Mouse (Mus musculus): ENCODE measurements at regions not wholly inside any gene's neighbourhood (a gene's known extent, or its start where the extent isn't known, plus 50 kb on each side); places are given as distances from the start of the nearest gene placed in this dataset.
"Not testable (repeated sequence)": the region's sequence is repeated elsewhere in the genome, so short reads cannot be mapped to it uniquely, and the experiment has no call there.

- DNase-seq: no peak
These were observed 706.4 kb upstream of the Rag2 start for GRCm38 (mm10) chr2:100918122-100918521.

- DNase-seq: no peak
These were observed 704.8 kb upstream of the Rag2 start for GRCm38 (mm10) chr2:100919537-100920212.

DNA sequence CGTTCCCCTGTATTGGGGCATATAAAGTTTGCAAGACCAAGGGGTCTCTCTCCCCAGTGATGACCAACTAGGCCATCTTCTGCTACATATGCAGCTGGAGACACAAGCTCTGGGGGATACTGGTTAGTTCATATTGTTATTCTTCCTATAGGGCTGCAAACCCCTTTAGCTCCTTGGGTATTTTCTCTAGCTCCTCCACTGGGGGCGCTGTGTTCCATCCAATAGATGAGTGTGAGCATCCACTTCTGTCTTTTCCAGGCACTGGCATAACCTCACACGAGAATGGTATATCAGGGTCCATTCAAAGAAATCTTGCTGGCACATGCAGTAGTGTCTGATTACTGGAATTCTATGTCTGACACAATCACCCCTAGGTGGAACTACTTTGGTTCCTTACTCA is 675.9 kb upstream of the Rag2 start:
- not testable (repeated sequence) for DNase-seq

- DNase-seq: no peak
These were observed 665.1 kb upstream of the Rag2 start for GRCm38 (mm10) chr2:100959412-100959811.

- DNase-seq: no peak
These were observed 659.9 kb upstream of the Rag2 start for GRCm38 (mm10) chr2:100964584-100964983.

- no peak for DNase-seq
These were observed 647.3 kb upstream of the Rag2 start for GRCm38 (mm10) chr2:100977202-100977601.

DNA sequence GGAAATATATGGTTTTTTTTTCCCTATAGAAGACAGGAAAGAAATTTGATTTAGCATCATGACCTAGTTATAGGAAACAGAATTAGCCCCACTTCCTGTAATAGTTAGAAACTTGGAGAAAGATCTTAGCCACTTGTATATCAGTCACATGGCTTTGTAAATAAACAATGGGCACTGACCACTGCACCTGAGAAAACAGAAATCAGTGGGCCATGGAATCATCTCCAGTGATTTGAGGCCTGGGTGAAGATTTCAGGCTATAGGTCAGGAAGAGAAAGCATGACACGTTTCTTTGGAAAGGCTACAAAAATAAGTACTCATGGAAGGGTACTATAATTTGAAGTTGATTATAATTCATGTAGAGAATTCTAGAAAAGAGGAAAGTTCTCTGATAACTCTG is 642.2 kb upstream of the Rag2 start:
- DNase-seq: no peak

DNA sequence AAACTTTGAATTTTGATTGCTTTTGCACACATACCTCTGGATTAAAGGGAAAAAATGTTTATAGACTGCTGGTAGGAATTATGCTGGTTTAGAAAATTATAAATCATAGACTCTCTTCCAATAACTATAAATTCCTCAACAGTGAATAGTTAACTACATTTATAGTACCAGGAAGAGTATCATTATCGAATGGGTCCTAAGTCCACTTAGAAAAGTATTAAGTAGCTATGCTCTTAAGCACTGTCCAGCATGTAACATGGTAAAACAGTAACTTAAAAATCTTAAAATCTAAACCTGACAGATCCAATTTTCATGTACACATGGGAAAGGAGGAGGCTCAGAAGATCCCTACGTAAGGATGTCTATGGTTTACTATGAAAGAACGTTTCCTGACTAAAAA is 609.2 kb upstream of the Rag2 start:
- no peak for DNase-seq

DNA sequence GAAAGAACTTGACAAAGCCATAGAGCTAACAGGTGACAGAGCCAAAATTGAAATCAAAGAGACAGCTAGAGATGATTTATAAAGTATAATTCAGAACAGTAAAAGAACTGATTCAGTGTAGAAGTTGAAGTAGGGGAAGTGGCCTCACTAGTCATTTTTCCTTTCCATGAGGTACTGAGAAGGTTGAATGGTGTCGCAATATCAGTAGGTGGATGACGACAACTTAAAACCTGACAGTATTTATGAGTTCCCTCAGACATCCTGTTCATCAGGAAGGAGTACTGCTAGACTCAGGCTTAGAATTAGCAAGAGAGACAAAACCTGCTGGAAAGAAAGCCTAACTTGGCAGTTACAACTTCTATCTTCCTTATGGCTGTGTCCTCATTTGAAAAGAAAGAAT is 605.1 kb upstream of the Rag2 start:
- no peak for DNase-seq

DNA sequence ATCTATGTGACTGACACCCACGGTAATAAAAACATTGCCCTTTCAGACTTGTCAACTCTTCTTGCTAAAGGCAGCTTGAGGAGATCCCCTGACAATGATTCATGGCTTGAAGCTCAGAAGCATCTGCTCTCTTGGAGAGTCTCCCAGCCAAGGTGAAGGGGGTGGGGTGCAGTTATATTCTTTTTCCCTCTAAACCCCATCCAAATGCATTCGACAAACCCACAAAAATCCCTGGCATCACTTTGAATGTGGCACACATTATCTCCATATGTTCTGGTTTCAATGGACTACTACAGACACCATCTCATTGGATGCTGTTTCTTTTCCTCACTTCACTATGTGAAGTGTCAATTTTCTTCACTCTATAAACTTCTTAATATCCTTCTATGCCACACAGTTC is 603.0 kb upstream of the Rag2 start:
- DNase-seq: no peak

DNA sequence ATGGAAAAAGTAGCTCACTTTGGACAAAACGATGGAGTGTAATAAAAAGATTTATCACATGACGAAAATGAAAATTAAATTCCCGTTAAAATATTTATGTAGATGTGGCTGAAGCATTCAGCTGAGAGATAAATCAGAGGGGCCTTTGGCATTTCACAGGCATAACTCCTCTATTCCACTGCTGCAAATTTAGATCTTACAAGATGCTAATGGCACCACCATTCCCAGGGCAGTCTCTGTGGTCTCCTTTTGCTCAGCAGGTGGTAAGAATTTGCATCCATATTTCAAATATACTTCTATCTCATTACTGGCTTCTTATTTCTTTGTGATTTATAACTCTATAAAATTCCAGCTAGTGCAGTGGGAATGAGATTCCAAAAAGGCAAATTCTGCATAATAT is 581.5 kb upstream of the Rag2 start:
- DNase-seq: no peak

DNA sequence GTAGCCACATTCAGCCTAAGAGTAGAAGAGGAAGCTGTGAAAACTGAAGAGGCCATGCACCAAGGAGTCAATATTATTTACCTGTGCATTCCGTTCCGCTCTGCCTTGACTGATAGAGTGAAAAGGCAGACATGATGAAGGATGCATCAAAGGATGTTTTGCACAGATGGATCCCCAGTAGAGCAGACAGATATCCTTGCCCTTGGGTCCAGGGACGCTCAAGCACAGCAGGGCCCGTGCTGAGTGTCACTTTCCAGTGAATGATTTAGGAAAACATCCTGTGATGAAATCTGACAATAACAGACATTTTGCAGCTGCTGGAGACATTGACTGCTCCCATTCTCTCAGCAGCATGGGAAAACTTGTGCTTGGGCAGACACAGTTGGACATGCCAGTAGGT is 561.6 kb upstream of the Rag2 start:
- DNase-seq: no peak

DNA sequence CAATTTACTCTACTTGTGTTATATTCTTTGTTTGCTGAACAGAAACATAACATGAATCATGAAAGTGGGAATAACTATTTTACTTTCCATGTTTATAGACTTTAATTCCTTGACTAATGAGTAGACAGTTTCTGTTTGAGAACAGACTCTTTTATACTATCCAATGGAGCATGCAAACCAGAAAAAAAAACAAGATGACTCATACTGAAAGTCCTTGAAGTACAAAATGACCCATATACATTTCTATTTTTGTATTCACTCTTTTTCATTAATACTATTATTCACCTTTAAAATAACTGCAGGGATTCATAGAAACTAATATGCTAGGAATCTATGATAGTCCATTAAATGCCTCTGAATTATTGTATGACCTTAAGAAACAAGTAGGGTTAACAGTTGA is 549.5 kb upstream of the Rag2 start:
- no peak for DNase-seq

DNA sequence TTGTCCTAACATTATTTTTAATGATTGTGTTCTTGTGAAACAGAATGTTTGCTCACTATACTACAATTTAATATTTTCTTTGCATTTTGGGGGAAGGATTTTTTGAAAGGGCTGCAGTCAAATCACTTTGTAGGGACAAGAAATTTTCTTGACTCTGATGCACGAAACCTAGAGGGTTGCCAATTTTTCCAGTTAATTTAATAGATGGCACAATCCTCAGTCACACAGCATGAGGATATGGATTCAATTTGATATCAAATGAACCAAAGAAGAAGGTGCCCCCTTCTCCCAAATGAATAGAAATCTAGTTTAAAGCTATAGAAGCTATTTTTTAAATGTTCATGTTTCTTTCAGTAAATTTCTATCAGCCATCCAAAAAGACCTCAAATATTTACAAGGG is 544.3 kb upstream of the Rag2 start:
- DNase-seq: no peak

DNA sequence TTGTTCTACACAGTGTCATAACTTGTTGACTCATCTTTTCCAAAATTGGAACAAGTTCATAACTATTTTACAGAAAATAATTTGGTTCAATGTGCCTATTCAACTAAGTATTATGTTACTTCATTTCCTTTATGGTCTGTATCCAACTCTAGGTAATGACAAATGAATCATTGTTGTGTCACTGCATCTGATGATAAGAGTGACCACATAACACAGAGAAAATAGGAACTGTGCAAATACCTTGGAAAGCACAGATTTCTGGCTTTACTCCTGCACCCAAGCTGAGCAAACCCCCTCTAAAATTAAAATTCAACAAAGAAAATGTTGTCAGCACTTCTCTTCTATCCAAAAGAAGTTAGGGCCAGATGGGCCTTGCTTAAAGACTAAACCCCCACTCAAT is 540.7 kb upstream of the Rag2 start:
- DNase-seq: no peak

- DNase-seq: no peak
These were observed 539.9 kb upstream of the Rag2 start for GRCm38 (mm10) chr2:101084648-101085047.

DNA sequence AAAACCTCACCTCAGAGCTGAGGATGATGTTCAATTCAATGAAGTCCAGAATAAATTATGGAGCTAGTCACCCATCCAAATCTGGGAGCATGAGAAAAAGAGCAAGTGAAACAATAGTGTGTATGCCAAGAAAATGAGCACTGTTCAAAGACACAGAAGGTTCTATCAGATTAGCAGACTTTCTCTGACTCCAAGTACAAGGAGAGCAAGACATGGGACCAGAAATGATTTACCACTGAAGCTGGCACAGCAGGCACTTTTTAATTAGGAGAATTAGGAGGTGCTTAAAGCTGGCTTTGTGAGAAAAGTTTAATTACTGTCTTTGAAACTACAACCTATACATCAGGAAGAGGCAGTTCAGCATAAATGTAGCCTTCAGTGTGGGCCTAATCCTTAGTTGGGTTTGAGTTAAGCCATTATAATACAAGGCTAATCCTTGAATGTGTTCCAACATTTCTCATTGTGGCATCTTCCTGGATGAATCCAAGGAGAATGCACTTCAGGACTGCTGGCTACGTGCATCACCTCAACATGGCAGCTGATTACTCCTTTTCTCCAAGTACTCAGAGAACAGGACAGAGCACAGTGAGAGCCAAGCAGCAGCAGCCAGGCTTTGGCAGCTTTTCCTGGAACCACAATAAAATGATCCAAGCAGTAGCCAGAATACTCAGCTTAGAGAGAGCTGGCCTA is 517.2 kb upstream of the Rag2 start:
- DNase-seq: peak; percentile 5

DNA sequence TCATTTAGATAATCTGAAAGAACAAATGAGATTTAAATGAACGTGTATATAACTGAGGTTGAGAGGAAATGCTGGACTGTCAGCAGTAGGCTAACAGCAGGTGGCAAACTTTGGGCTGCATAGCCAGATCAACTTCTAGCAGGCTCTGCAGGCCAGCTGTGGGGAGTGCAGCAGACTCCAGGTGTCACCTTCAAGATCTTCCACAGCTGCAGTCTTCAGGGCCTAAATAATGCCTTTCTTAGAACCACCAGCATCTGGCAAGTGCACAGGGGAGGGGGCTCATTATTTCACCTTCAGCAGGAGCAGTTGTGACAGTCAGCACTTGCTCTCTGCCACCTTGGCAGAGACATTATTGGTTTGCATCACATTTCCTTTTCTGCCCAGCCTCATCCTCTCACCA is 487.7 kb upstream of the Rag2 start:
- DNase-seq: no peak

DNA sequence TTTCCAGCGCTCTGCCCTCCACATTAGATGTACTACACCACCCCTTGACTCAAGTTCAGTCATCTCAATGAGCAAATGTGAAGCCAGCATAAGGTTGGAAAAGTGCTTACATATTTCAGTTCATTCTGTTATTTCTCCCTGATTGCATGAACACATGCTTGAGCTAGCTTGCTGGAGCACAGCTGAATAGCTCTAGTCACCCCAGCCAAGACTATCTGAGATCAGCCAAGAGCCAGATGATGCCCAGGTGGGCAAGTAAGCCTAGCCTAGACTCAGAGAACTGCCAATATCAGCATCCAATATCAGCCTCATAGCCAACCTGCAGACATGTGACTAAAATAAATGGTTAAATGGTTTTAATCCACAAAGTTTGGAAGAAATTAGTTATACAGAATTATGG is 484.6 kb upstream of the Rag2 start:
- no peak for DNase-seq

GRCm38 (mm10) chr2:101156755-101157271 is 467.7 kb upstream of the Rag2 start:
- no peak for DNase-seq

DNA sequence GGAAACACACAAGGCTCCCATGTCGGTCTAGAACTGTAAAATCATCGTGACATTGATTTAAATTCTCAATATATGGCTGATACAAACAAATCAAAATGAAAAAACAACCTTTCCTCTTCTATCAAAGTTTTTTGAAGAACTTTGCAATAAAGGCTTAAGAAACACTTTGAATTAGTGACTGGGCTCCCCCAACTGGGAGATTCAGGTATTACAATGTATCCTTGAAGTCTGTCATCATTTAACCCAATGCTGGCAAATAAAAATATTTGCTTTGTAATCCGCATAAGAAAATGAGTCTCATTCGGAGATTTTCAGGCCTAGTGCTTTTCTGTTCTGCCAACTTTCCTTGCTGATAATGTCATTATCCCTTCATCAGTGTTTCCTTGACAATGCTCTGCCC is 465.2 kb upstream of the Rag2 start:
- DNase-seq: peak; percentile 9

DNA sequence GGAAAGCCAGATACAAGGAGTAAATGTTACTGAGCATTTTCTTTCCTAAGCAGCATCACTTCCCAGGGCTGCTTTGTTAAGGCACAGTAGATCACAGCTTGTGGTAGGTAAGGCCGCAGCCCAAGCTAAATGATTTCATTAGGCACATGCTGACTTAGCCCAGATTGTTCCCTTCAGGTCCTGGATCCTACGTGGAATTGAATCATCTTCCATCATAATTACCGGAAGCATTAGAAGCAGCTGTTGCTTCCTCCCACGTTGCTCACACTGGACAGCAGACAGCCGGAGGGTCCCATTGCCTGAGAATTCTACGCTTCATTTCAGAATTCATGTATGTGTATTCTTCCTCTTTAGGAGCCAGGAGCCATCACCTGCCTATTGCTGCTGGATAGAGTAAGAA is 458.6 kb upstream of the Rag2 start:
- DNase-seq: no peak

GRCm38 (mm10) chr2:101172806-101173205 is 451.7 kb upstream of the Rag2 start:
- DNase-seq: no peak

DNA sequence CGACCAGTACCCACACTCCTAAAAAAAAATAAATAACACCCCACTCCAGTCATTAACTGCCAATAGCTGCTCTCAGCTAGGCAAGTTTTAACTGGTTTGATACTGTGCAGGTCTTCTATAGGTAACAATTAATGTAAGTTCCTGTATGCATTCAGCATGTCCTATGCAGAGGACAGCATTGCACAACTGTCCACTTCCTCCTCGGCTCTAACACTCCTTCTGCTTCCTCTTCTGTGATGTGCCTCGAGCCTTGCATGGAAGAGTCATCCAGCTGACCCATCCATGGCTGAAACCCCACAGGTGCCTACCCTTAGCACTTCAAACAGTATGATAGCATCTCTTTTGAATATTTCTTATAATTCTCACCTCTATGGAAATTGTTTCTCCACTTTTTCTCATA is 449.4 kb upstream of the Rag2 start:
- DNase-seq: no peak
